8 mouse cellular contexts compared by ENCODE assay signal in the genomic region with DNA sequence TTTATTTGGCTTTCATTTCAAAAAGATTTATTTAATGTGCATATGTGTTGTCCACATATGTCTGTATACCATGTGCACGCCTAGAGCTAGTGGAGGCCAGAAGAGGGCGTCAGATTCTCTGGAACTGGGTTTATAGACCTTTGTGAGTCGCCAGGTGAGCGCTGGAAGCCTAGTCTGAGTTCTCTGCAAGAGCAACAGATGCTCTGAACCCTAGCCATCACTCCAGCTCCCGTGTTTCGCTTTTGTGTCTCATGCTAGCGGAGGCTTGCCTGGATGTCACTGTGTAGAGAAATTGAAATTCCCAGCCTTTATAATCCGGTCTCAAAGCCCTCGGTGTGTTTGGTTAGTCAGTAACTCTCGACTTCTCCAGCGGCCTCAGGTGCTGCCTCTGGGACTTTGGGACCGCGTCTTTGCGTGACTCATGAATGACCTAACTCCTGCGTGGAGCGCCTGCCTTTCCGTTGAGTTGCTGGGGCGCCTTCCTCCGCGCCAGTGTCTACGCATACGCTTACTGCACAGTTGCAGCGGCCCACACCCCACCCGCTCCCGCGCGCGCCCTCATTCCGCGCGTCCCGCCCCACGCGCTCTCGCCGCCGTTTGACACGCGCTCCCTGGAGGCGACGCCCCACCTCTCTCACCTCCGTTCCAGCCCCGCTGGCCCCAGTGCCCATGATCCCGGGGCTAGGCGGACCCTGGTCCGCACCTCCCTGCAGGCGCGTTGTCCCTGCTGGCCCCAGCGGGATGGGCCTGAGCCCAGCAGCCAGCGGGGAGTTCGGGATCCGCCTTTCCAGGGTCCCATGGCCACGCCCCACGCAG. TPM values are rescaled to one million over a fixed set of nuclear protein-coding genes. Genes with fewer than 3 reads are reported as not detected.
DNase-seq lines count a peak whose midpoint lies in the region; ATAC-seq and TF ChIP-seq lines count a peak whose summit lies in the region.

A gene (plus strand): TSS at position 600 of the 816 bp plus-strand sequence.

- no peaks in the 10 kb centered on the region for H3K9me3 ChIP-seq in heart, embryonic 15.5 days (replicated peaks)
- no peaks in the 10 kb centered on the region for H3K9me3 ChIP-seq in midbrain, embryonic 12.5 days

- no peaks in the 10 kb centered on the region for H3K79me2 ChIP-seq in liver, adult 2 months (ENCODE audit: control insufficient read depth, insufficient read depth, low read length)

- TF ChIP-seq CTCF in liver, adult 2 months (IDR thresholded peaks at IDR 0.05; ENCODE audit: low read depth, low read length): no peak

- 0 out of 2 replicates have a peak, but pooled peaks have one; percentile 52 for ATAC-seq in heart, embryonic 15.5 days (replicated peaks; ENCODE audit: insufficient number of reproducible peaks, insufficient read depth, low FRiP score, low read depth)
- ATAC-seq in midbrain, embryonic 12.5 days (ENCODE audit: low FRiP score, low read depth): peak; percentile 53; the same call in 1 of the 2 replicates

- H3K4me1 ChIP-seq in liver, adult 2 months (ENCODE audit: control insufficient read depth, insufficient read depth, low read length): peaks cover 2% of the 10 kb centered on the region; the same call in 1 of the 2 replicates
- peaks cover 18% of the 10 kb centered on the region for H3K4me1 ChIP-seq in heart, embryonic 15.5 days (replicated peaks)
- H3K4me1 ChIP-seq in midbrain, embryonic 12.5 days: peaks cover 21% of the 10 kb centered on the region

- DNase-seq in liver, adult 2 months (ENCODE audit: extremely low read depth, low read depth, low spot score): no peak
- no peak for DNase-seq in liver
- DNase-seq in embryo, embryonic 11 days: peak; percentile 56
- peak; percentile 43 to 49 for DNase-seq in layer of hippocampus, postnatal 25 days (ENCODE audit: extremely low spot score in 1 of 2, low spot score in 1 of 2)
- peak; percentile 56 for DNase-seq in testis, postnatal 10 days (ENCODE audit: low spot score)
- DNase-seq in cerebellum, adult 11 months: no peak

- no peak within 1 kb of the TSS for H3K9ac ChIP-seq in liver, adult 2 months (ENCODE audit: low read depth, low read length)
- peak within 1 kb of the TSS; percentile 34 for H3K9ac ChIP-seq in heart, embryonic 15.5 days
- H3K9ac ChIP-seq in midbrain, embryonic 12.5 days (replicated peaks): peak within 1 kb of the TSS; percentile 51

- no peak for TF ChIP-seq POLR2A in liver, adult 2 months (IDR thresholded peaks at IDR 0.05; ENCODE audit: extremely low read depth, insufficient read depth, low read length)

- peak within 1 kb of the TSS; percentile 94 for H3K4me2 ChIP-seq in heart, embryonic 15.5 days
- peak within 1 kb of the TSS; percentile 82 for H3K4me2 ChIP-seq in midbrain, embryonic 12.5 days (replicated peaks)

- H3K27ac ChIP-seq in liver, adult 2 months (replicated peaks; ENCODE audit: insufficient read depth, low read depth, low read length): no peak within 1 kb of the TSS
- no peak within 1 kb of the TSS for H3K27ac ChIP-seq in heart, embryonic 15.5 days
- no peak within 1 kb of the TSS for H3K27ac ChIP-seq in midbrain, embryonic 12.5 days (replicated peaks)

- H3K27me3 ChIP-seq in liver, adult 2 months (ENCODE audit: control insufficient read depth, insufficient read depth, low read length): peaks cover 9% of the 10 kb centered on the region
- H3K27me3 ChIP-seq in heart, embryonic 15.5 days: peaks cover 17% of the 10 kb centered on the region; the same call in 1 of the 2 replicates
- peaks cover 36% of the 10 kb centered on the region for H3K27me3 ChIP-seq in midbrain, embryonic 12.5 days

- no peaks in the 10 kb centered on the region for H3K36me3 ChIP-seq in liver, adult 2 months (ENCODE audit: control insufficient read depth, insufficient read depth, low read length)
- H3K36me3 ChIP-seq in heart, embryonic 15.5 days: no peaks in the 10 kb centered on the region
- H3K36me3 ChIP-seq in midbrain, embryonic 12.5 days: no peaks in the 10 kb centered on the region

- H3K4me3 ChIP-seq in liver, adult 2 months (ENCODE audit: insufficient read depth, low read depth, low read length): peak within 1 kb of the TSS; percentile 28; the same call in 1 of the 2 replicates
- H3K4me3 ChIP-seq in heart, embryonic 15.5 days: peak within 1 kb of the TSS; percentile 50
- H3K4me3 ChIP-seq in midbrain, embryonic 12.5 days: peak within 1 kb of the TSS; percentile 46

- WGBS in liver, adult 2 months: 12% methylated on average over 53 of the region's 54 CpGs
- WGBS in heart, embryonic 15.5 days: 3% methylated on average over 54 of the region's 54 CpGs
- 3% methylated on average over 54 of the region's 54 CpGs for WGBS in midbrain, embryonic 12.5 days

RNA-seq across cellular contexts. Expression of the gene that starts here (rescaled TPM):
- not detected in 2 replicates for total RNA-seq in liver, adult 2 months (2014; rRNA removed)
- polyA plus RNA-seq in liver, adult 2 months (2012; rRNA removed): not detected in 2 replicates
- polyA plus RNA-seq in heart, embryonic 15.5 days (2015; fragmentation: Nextera tagmentation; extraction: Ambion mirVana): not detected in 2 replicates
- not detected for total RNA-seq in layer of hippocampus, postnatal 25 days (2021)
- not detected in 2 replicates for polyA plus RNA-seq in midbrain, embryonic 12.5 days (2016; fragmentation: Nextera tagmentation; extraction: Ambion mirVana)

Comparison
In these comparisons a context has a peak if more than half of its experiments do, and no peak if none do; other contexts are left out.
1. Peak in ATAC-seq, H3K4me3 ChIP-seq, H3K9ac ChIP-seq and H3K4me2 ChIP-seq in heart, embryonic 15.5 days; RNA of the gene not detected or under 1 TPM.
2. Peak in DNase-seq in layer of hippocampus, postnatal 25 days; RNA of the gene not detected or under 1 TPM.
3. Peak in ATAC-seq, H3K4me3 ChIP-seq, H3K9ac ChIP-seq and H3K4me2 ChIP-seq in midbrain, embryonic 12.5 days; RNA of the gene not detected or under 1 TPM.
4. DNase-seq: peak in embryo, embryonic 11 days (single experiment) and testis, postnatal 10 days (single experiment); none in liver, adult 2 months (single experiment), liver (single experiment) and cerebellum, adult 11 months (single experiment).
5. Peak in every context shown above with its lines, with median percentiles within 50 percentile points of each other: H3K4me3 ChIP-seq.